Mouse (Mus musculus) ovary, adult 2 months (tissue): ENCODE data around the gene Smu1. TPM values are rescaled to one million over a fixed set of nuclear protein-coding genes. Genes with fewer than 3 reads are reported as not detected.

ENCODE experiments used
- polyA plus RNA-seq: library from polyadenylated mRNA; depleted of rRNA; stranded (reverse); fragments of >200 nt; gene quantifications from 2 replicates; pipeline ENCODE4 v1.2.3, GENCODE M21; 2012; rRNA removed

The Smu1 gene
- polyA plus RNA-seq: 14.8 and 19.7 TPM in 2 replicates

DNA sequence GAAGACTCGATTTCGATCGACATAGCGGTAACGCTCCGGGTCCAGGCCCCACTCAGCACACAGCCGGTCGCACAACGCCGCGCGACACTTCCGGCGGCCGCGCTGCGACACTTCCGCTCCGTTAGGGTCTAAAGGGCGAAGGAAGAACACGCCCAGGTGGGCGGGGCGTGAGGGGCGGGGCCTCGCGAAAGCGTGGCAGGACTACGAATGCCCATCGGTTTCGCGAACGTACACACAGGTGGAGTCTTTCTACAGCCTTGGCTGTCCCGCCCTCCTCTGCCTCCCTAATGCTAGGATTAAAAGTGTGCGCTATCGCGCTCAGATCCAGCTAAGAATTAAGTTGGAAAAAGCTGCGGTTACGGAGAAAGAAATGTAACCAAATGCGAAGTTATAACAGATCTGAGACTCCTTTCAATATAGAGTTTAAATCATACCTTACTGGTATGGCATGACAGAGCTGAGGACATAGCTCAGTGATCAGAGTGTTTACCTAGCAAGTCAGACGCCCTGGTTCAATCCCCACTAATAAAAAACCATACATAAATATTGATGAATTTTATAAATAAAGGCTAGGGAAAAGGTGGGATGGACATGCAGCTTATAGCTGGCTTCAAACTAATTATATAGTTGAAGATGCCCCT is at the start of gene Smu1:
TSS of gene Smu1 (minus strand) at position 144 of the 641 bp plus-strand sequence.

DNA sequence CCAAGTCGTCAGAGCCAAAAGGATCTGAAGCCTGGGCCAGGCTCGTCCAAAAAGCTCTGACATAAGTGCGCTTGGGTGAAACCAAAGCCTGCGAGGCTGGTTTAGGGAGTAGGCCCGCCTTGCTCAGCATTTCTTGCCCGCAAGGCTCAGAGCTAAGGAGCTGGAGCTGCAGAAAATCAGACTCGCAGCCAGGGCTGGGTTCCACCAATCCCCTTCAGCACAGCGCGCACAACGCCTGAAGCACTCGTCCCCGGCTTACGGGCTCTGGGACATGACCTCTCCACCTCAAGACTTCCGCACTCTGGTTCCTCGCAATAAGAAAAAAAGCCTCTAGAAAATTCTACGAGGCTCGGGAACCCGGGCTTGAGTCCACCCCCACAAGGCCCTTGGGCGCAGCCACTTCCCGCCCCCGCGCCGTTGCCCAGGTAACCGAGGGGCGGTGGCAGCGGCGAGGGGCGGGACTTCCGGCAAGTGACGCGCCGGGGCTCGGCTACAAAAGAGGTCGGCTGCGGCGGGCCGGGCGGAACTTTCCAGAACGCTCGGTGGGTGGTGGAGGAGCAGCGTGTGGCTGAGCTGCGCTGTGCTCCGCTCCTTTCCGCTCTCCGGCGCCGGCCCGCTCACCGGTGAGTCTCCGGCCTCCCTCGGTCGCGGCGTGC is 35.6 kb downstream of the Smu1 start, which contains the start of gene Dnaja1:
TSS of gene Dnaja1 (plus strand) at position 140 of the 656 bp plus-strand sequence.

DNA sequence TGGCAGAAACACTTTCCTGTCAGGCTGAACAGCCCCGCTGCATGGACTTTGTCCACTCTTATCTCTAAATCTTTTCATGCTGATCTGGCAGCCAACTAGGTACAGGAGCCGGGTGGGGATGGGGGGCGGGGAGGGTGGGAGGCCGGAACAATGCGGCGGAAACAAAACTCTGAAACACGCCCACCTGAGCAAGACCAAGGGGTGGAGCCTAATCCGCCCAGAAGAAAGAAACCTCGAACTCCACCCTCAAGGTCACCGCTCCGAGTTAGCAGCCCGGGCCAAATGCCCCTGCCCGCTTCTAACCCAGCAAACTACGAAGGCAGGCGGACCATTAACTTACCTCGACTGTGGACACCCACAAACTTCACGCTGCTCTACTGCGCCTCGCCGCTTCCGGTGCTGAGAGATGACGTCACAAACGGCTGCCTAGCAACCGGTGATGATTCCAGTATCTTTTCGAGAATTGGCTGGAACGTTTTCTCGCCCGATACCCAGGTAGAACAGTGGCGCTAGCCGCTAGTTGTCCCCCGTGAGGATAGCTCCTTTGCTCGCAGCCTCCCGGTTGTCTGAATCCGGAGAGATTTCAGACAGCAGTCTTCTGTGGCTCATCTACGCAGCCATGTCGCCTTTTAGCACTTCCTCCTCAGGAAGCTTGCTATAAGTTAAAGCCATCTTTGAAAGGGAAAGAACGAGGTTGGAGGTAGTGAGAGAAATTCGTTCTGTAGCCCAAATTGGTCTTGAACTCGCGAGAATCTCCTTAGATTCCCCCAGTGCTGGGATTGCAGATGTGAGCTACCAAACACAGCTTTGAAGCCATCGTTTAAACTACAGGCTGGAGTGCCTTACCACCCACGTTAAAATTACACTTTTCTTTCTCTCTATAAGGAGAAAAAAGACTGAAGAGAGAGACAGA is 54.7 kb downstream of the Smu1 start, which contains the start of gene Aptx:
TSS of gene Aptx (minus strand) at position 398 of the 913 bp plus-strand sequence.

Other genes starting within 250 kb of the Smu1 start
- gene Aptx, start 54.7 kb downstream of the Smu1 start, polyA plus RNA-seq: 4.4 and 6.4 TPM in 2 replicates
- 2.2 and 3.5 TPM in 2 replicates for gene Dnaja1, start 35.8 kb downstream of the Smu1 start, polyA plus RNA-seq
- gene B4galt1, start 96.1 kb upstream of the Smu1 start, polyA plus RNA-seq: 119 and 206 TPM in 2 replicates
- 14.2 and 27.8 TPM in 2 replicates for gene Spink4, start 162.1 kb upstream of the Smu1 start, polyA plus RNA-seq
- gene Bag1, start 190.4 kb upstream of the Smu1 start, polyA plus RNA-seq: 266 and 423 TPM in 2 replicates
- 5.1 and 5.2 TPM in 2 replicates for gene Chmp5, start 190.5 kb upstream of the Smu1 start, polyA plus RNA-seq
- 34.8 and 37.3 TPM in 2 replicates for gene Nfx1, start 213.0 kb upstream of the Smu1 start, polyA plus RNA-seq